Mouse (Mus musculus) T-helper 17 cell (primary cell): ENCODE measurements around the gene Hand2.

Source experiments
- in situ Hi-C, 2 experiments: fragments of 300-600 bp; cut with MboI, MseI; formaldehyde crosslinking; loops; 1 replicate in 1 of 2; 2 replicates in 1 of 2; pipeline ENCODE4 v1.15.1; 2025; ENCODE audit warnings: high pct_unique_total_duplicates in 2 of 2

The Hand2 gene

DNA sequence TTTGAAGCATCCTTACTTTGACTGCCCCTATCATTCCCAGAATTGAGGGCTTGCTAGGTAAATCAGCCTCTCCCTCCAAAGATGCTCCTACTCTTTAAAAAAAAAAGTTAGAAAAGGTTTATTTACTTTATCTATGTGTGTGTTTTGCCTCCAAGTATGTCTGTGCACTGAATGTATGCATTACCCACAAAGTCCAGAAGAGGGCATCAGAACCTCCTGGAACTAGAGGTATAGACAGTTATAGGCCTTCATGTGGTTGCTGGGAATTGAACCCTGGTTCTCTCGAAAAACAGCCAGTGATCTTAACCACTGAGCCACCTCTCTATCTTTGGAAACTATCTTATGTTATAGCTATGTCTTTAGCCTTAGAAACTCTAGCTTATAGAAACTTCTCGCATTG is 53.3 kb downstream of the Hand2 start:
- in situ Hi-C loops = no loop called here
